Comparison of ENCODE assay signal across 14 mouse cellular contexts in the genomic region with DNA sequence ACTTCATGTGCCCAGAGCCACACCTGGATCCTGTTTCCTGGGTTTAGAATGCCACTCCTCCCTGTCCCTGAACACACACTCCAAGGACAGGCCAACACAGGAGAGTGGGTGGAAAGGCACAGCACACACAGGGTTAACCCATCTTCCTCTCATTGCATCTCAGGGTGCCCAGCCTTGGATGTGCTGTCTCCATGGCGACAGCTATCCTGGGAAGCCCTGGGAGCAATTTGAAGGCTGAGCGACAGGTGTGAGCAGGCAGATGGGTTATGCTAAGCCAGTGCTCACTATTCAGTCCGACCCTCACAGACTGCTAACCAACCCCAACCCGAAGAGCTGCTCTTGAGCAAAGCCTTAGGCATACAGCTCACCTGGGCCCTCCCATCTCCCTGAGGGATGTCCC. TPM values are rescaled to one million over a fixed set of nuclear protein-coding genes. Genes with fewer than 3 reads are reported as not detected.
DNase-seq lines count a peak whose midpoint lies in the region.
"Had no signal": no experiment of that assay in that cellular context is flagged by ENCODE, and none has a peak within 500 bp of the region (broad histone marks: within the 10 kb centered on the region; RNA-seq: fewer than 3 reads in every experiment).

No protein-coding gene starts in this region.

- peak; percentile 15 for DNase-seq in embryo, embryonic 10.5 days (ENCODE audit: low spot score)
- no peak for DNase-seq in embryo, embryonic 11 days
- peak; percentile 30 for DNase-seq in right cerebral cortex, adult 18-20 months
- DNase-seq in right cerebral cortex, postnatal 36 days (ENCODE audit: low spot score in 2 of 2): no peak
- DNase-seq in mesoderm, embryonic 11.5 days (ENCODE audit: low read depth, low spot score): peak; percentile 50
- DNase-seq in ovary, adult 18-20 months (ENCODE audit: low spot score): no peak
- DNase-seq in lung, postnatal 4 days: no peak
- no peak for DNase-seq in urinary bladder, adult 2 months (ENCODE audit: low spot score)
- DNase-seq: adrenal gland, adult 2 months; cerebellum, postnatal 25 days; gastrocnemius, adult 2 months; heart, postnatal 36 days; kidney, adult 2 months; lung, postnatal 14 days had no signal

RNA-seq across cellular contexts. Expression of gene Tmem179, which starts 9.3 kb away (rescaled TPM):
- polyA plus RNA-seq in urinary bladder, adult 2 months (2012; rRNA removed): 0.22 TPM in 2 replicates

RNA-seq across cellular contexts. Expression of gene A530016L24Rik, which starts 18.0 kb away (rescaled TPM):
- 2.8 and 4.3 TPM in 2 replicates for polyA plus RNA-seq in urinary bladder, adult 2 months (2012; rRNA removed)

Comparison
In these comparisons a context has a peak if more than half of its experiments do, and no peak if none do; other contexts are left out.
1. DNase-seq: peak in embryo, embryonic 10.5 days (single experiment), right cerebral cortex, adult 18-20 months (single experiment) and mesoderm, embryonic 11.5 days (single experiment); none in embryo, embryonic 11 days (single experiment), right cerebral cortex, postnatal 36 days (0 of 2), ovary, adult 18-20 months (single experiment), lung, postnatal 4 days (0 of 2) and urinary bladder, adult 2 months (single experiment).